Mouse (Mus musculus) spleen, postnatal 0 days (tissue): Measurements from ENCODE around the gene Sec31b. TPM values are rescaled to one million over a fixed set of nuclear protein-coding genes. Genes with fewer than 3 reads are reported as not detected.

Experiments used
- polyA plus RNA-seq: library from polyadenylated mRNA; unstranded; fragments of >200 nt; fragmentation: Nextera tagmentation; extraction: Ambion mirVana; gene quantifications from 2 replicates; pipeline ENCODE4 v1.2.1, GENCODE M21; 2015

The Sec31b gene
- 2.2 and 2.3 TPM in 2 replicates for polyA plus RNA-seq

DNA sequence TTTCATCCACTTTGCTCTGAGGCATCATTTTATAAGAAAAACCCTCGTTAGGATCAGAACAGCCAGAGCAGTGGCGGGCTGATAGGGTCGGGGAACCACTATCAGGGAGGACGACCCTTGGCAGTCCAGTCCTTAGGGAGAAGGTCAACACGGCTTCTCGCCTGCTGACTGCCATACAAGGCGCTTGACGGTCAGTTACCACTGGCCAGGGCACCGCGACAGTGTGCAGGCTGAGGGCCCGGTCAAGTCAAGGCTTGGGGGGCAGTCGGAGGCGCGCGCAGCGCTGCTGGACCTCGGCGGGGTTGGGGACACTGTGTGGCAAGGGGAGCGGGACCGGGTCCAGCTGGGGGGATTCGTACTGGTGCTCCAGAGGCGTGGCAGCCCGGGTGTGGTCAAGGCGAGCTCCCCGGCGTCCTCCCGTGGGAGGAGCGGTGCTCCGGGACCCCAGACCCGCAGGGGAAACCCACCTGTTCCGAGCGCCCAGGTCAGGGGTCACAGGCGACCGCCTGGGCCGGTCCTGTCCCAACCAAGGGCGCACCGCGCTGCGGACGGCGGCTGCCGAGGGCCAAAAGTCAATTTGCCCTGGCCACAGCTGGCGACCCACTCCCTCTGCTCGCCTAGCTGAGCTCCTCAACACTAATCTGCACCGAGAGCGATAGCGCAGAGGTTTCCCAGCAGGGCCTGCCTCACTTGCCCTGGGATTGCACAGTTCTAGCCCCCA is at the start of gene Sec31b:
Gene Sec31b (minus strand): TSS at position 544 of the 721 bp plus-strand sequence.

DNA sequence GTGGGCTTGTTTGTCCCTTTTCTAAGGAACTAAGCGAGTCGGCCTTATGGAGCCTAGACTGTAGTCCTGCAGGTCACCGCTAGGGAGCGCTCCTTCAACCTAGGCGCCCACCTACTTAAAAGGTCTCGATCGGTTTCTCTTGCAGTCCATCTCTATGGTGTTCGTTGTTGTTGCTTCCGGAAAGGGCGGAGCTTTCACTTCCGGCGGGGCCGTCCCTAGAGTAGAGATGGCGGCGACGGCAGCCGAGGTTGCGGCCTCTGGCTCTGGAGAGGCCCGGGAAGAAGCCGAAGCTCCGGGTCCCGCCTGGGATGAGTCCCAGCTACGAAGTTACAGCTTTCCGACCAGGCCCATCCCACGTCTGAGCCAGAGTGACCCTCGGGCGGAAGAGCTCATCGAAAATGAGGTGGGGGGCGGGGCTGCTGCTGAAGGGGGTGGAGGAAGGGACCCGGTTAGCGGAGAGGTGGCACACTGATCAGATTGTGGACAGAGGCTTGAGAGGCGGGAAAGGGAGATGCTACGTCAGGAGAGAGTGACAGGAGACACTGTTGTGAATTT is 17.1 kb upstream of the Sec31b start, which contains the start of gene Hif1an:
Gene Hif1an (plus strand): TSS at position 199 of the 555 bp plus-strand sequence.

DNA sequence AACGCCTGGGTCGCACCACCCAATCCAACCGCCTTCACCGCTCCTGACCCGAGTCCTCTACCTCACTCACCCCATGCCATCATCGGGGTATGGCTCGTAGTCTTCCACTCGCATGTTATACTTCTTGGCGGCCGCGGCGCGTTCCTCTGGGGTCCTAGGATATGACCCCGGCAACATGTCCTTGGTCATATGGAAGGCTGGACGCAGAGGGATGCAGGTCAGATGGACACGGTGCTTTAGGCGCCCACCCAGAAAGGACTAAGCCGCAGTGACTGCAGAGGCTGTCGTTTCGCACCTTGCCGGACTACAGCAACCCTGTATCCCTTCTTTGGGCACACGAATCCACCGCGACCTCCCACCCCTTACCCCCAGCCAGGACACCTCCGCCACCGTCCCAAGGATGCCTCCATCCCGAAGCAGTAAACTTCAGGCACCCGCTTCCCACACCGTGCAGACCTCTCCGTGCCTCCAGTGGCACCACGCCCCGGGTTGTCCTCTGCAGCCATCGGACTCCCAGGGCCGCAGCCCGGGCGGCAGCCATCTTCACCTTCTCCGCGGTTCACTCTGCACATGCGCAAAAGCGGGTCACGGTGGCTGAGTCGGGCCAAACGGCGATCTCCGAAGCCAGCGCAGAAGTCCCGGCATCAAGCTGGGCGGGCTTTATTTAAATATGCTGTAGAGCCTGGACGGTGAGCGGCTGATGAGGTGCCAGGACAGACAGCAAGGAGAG is 9.4 kb upstream of the Sec31b start, which contains the start of gene Ndufb8:
Gene Ndufb8 (minus strand): TSS at position 580 of the 730 bp plus-strand sequence.

DNA sequence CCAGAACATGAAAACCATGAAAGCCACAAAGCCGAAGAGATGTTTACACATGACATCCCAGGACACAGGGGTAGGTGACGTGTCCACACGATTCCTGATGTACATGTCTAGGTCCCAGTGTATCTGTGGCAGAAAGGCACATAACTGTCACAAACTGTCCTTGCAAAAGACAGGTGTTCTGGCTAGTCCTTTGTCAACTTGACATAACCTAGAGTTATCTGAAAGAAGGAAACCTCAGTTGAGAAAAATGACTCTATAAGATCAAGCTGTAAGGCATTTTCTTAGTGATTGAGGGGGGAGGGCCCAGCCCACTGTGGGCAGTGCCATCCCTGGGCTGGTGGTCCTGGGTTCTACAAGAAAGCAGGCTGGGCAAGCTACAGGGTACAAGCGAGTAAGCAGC is 7.1 kb upstream of the Sec31b start, which contains the start of gene Gm20538:
Gene Gm20538 (minus strand): TSS at position 101 of the 400 bp plus-strand sequence.

DNA sequence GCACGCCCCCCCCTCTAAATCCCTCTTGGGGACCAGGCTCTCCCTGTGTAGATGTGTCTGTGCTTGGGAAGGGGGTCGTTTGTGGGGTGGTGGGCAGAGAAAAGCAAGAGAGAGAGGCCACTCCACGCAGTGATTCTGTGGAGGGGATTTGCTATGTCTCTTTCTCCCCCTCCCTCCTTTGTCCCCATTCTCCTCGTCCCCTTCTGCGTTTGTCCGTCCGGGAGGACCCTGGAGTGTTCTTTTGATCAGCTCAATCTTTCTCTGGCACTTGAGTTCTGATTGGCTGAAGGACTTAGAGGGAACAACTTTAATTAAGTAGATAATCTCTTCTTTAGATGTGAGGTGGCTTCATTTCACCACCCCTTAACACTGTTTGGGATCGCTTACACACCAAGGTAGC is 52.5 kb downstream of the Sec31b start, which contains the start of gene Wnt8b:
Gene Wnt8b (plus strand): TSS at position 345 of the 400 bp plus-strand sequence.

Other genes with a start within 250 kb of the Sec31b start
- gene Scd4, start 212.8 kb downstream of the Sec31b start, polyA plus RNA-seq: 0.07 TPM in 1 of 2 replicates, not detected in the other
- gene Scd1, start 138.0 kb downstream of the Sec31b start, polyA plus RNA-seq: 2.6 and 5.0 TPM in 2 replicates
- not detected in 2 replicates for gene Wnt8b, start 52.4 kb downstream of the Sec31b start, polyA plus RNA-seq
- gene Gm20538, start 7.0 kb upstream of the Sec31b start, polyA plus RNA-seq: not detected in 2 replicates
- 432 and 433 TPM in 2 replicates for gene Ndufb8, start 9.6 kb upstream of the Sec31b start, polyA plus RNA-seq
- 12.2 and 13.8 TPM in 2 replicates for gene Hif1an, start 17.0 kb upstream of the Sec31b start, polyA plus RNA-seq
- not detected in 2 replicates for gene Pax2, start 210.2 kb upstream of the Sec31b start, polyA plus RNA-seq